Mouse (Mus musculus) midbrain, embryonic 10.5 days (tissue): Measurements from ENCODE around the gene Tbx5. TPM values are rescaled to one million over a fixed set of nuclear protein-coding genes. Genes with fewer than 3 reads are reported as not detected.
"Not testable (repeated sequence)": the region's sequence is repeated elsewhere in the genome, so short reads cannot be mapped to it uniquely, and the experiment has no call there.

Source experiments
- DNase-seq: peaks from one replicate; pipeline ENCODE4 v3.0.0-alpha.2; 2017; ENCODE audit warnings: low spot score
- H3K27ac ChIP-seq: fragments of 300-500 bp; sonication (generic); replicated peaks from 2 replicates; pipeline ENCODE4 v1.5.1; 2016; ENCODE audit warnings: mild to moderate bottlenecking
- H3K27me3 ChIP-seq: fragments of 300-500 bp; sonication (generic); 2 replicates; pipeline ENCODE4 v1.6.1; 2016; ENCODE audit warnings: low read depth, mild to moderate bottlenecking; ENCODE audit not compliant: poor library complexity, severe bottlenecking
- H3K36me3 ChIP-seq: fragments of 300-500 bp; sonication (generic); 2 replicates; pipeline ENCODE4 v1.6.1; 2016; ENCODE audit warnings: mild to moderate bottlenecking, moderate library complexity
- H3K4me1 ChIP-seq: fragments of 300-500 bp; sonication (generic); 2 replicates; pipeline ENCODE4 v1.6.1; 2016
- H3K4me3 ChIP-seq: fragments of 300-500 bp; sonication (generic); 2 replicates; pipeline ENCODE4 v1.5.1; 2016; ENCODE audit warnings: mild to moderate bottlenecking, moderate library complexity
- H3K9me3 ChIP-seq: fragments of 300-500 bp; sonication (generic); replicated peaks from 2 replicates; pipeline ENCODE4 v1.6.1; 2016; ENCODE audit warnings: mild to moderate bottlenecking
- WGBS: fragments of 180-500 bp; shearing (Covaris S2); methylation state at CpG from one replicate; pipeline ENCODE4 v1.1.7; 2016; 5-methylcytosine and 5-hydroxymethylcytosine counted together
- polyA plus RNA-seq: library from polyadenylated mRNA; unstranded; fragments of >200 nt; fragmentation: Nextera tagmentation; extraction: Ambion mirVana; gene quantifications from 2 replicates; pipeline ENCODE4 v1.2.1, GENCODE M21; 2016

Gene Tbx5
- polyA plus RNA-seq, 1 experiment from 2014 or later: 0.20 TPM

GRCm38 (mm10) chr5:119875421-119875820, 43.0 kb downstream of the Tbx5 start:
- no peaks in the 10 kb centered on the region for H3K9me3 ChIP-seq

GRCm38 (mm10) chr5:119877185-119877584, 44.7 kb downstream of the Tbx5 start:
- Histone ChIP-seq H3K9me3 (no peaks in the 10 kb centered on the region), H3K27me3 (no peaks in the 10 kb centered on the region), H3K4me3 (no peak overlapping the region), H3K4me1 (no peaks in the 10 kb centered on the region), H3K36me3 (no peaks in the 10 kb centered on the region), H3K27ac (no peak overlapping the region)
- no peak for DNase-seq
- 84% methylated on average over 6 of the region's 6 CpGs for WGBS

More at GRCm38 (mm10) chr5:119875421-119875820, 43.0 kb downstream of the Tbx5 start:
- Histone ChIP-seq H3K36me3 (no peaks in the 10 kb centered on the region), H3K27me3 (no peaks in the 10 kb centered on the region), H3K4me3 (no peak overlapping the region), H3K27ac (no peak overlapping the region), H3K4me1 (no peaks in the 10 kb centered on the region)
- WGBS: 53% methylated on average over 2 of the region's 2 CpGs
- no peak for DNase-seq

DNA sequence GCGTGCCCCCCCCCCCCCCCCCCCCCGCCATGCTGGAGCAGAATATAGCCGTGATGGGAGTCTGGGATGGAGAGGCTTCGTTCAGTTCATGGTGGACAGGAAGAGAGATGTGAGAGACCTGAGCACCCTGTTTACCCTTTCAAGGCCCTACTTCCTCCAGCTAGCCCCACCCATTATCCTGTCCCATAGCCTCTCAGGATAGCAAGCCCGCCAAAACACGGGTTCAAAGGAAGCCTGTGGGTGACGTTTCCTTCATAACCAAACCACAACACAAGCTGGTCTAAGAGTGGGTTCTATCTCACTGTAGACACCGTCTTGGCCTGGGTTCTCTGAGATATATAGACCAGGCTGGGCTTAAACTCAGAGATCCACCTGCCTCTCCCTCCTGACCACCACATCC, 53.1 kb downstream of the Tbx5 start:
- Histone ChIP-seq H3K4me3 (no peak overlapping the region), H3K9me3 (no peaks in the 10 kb centered on the region), H3K36me3 (no peaks in the 10 kb centered on the region), H3K4me1 (peaks cover 12% of the 10 kb centered on the region), H3K27ac (no peak overlapping the region), H3K27me3 (no peaks in the 10 kb centered on the region)
- WGBS: 92% methylated on average over 6 of the region's 8 CpGs
- DNase-seq: no peak

GRCm38 (mm10) chr5:119887381-119887780, 54.9 kb downstream of the Tbx5 start:
- no peaks in the 10 kb centered on the region for H3K9me3 ChIP-seq
- 89% methylated on average over 8 of the region's 8 CpGs for WGBS
- no peaks in the 10 kb centered on the region for H3K36me3 ChIP-seq
- peaks cover 25% of the 10 kb centered on the region for H3K4me1 ChIP-seq
- no peak overlapping the region for H3K4me3 ChIP-seq
- no peak for DNase-seq
- no peaks in the 10 kb centered on the region for H3K27me3 ChIP-seq
- no peak overlapping the region for H3K27ac ChIP-seq

DNA sequence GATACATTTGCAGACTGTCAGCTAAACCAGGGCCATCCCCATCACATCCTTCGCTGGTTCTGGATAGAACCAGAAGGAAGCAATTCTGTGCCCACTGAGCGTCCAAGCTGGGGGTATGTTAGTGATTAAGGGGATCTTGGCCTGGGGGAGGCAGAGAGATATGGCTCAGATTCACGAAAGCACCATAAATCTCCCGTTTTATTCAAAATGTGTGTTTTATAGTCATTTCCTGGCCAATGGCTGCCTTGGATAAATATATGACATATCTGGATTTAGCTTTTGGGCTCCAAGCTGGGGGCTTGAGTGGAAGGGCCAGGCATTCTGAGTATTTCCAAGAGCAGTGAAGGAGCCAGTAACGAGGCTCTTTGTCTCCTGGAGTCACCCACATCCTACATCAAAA, 59.5 kb downstream of the Tbx5 start:
- no peaks in the 10 kb centered on the region for H3K27me3 ChIP-seq
- no peak overlapping the region for H3K27ac ChIP-seq
- no peaks in the 10 kb centered on the region for H3K36me3 ChIP-seq
- no peak overlapping the region for H3K4me3 ChIP-seq
- no peak for DNase-seq
- peaks cover 30% of the 10 kb centered on the region for H3K4me1 ChIP-seq
- 59% methylated on average over 5 of the region's 5 CpGs for WGBS
- no peaks in the 10 kb centered on the region for H3K9me3 ChIP-seq

DNA sequence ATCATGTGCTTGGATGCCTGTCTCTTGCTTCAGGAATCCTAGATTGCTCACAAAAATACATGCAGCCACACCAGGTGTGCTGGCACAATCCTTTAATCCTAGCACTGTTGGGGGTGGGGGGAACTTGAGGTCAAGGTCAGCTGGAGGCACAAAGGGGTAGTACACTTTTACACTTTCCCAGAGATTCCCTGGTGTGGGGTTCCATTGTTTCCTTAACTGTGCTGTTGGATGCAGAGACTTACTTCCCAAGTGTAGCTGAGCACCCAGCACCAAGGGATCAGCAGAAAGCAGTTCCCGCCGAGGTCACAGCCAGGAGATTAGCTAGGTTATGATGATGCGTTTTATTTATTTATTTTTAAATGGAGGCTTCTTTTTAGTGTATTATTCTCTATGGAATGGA, 60.6 kb downstream of the Tbx5 start:
- no peak overlapping the region for H3K27ac ChIP-seq
- no peak for DNase-seq
- no peaks in the 10 kb centered on the region for H3K27me3 ChIP-seq
- H3K4me3 ChIP-seq: no peak overlapping the region
- 80% methylated on average over 3 of the region's 3 CpGs for WGBS
- H3K36me3 ChIP-seq: no peaks in the 10 kb centered on the region
- no peaks in the 10 kb centered on the region for H3K9me3 ChIP-seq
- H3K4me1 ChIP-seq: peaks cover 28% of the 10 kb centered on the region

- H3K4me1 ChIP-seq: peaks cover 13% of the 10 kb centered on the region
- WGBS: 84% methylated on average over 3 of the region's 3 CpGs
- no peaks in the 10 kb centered on the region for H3K36me3 ChIP-seq
- H3K4me3 ChIP-seq: no peak overlapping the region
- no peaks in the 10 kb centered on the region for H3K9me3 ChIP-seq
- no peak for DNase-seq
- H3K27me3 ChIP-seq: no peaks in the 10 kb centered on the region
- no peak overlapping the region for H3K27ac ChIP-seq
These were observed 64.1 kb downstream of the Tbx5 start for GRCm38 (mm10) chr5:119896605-119897004.

DNA sequence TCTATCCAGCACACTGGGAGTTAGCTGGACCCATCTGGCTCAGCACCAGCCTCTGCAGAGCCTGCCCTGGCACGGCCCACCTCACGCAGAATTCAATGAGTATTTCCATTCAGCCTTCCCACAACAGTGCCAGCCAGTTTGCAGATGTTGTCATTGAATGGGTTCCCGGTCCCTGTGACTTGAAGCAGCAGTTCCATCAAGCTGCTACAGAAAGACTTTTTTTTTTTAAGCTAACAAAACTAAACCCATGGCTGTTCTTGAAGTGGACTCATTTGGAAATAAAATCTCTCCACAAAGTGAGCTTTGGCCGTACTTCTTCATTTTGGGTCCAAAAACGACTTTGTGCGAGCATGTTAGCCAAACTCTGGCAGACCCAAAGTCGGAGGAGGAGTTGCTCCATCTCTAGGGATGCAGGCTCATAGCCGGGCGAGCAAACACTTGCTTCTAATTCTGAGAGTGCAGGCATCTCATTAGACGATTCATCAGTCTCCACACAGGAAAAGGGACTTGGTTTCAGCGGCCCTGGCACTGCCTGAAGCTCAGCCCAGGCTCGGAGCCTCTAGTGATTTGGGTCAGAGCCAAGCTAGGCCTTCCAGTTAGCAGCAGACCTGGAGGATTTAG, 84.2 kb downstream of the Tbx5 start:
- H3K4me1 ChIP-seq: no peaks in the 10 kb centered on the region
- 83% methylated on average over 12 of the region's 12 CpGs for WGBS
- H3K4me3 ChIP-seq: no peak overlapping the region
- no peak for DNase-seq
- no peaks in the 10 kb centered on the region for H3K27me3 ChIP-seq
- H3K36me3 ChIP-seq: no peaks in the 10 kb centered on the region
- 0 out of 2 replicates have a peak, but pooled peaks cover 4% of the 10 kb centered on the region for H3K9me3 ChIP-seq
- H3K27ac ChIP-seq: no peak overlapping the region

DNA sequence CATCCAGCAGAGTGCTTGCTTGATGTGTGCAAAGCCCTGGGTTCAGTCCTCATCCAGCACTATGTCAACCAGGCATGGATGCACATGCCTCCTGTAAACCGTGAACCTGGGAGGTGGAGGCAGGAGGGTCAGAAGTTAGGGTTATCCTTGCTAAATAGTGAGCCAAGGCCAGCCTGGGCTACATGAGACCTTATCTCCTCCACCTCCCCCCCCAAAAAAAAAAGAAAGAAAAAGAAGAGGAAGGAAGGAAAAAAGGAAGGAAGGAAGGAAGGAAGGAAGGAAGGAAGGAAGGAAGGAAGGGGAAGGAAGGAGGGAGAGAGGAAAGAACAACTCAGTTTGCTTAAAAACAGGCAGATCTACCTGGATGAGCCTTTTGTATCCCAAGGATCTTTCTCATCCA, 85.9 kb downstream of the Tbx5 start:
- H3K9me3 ChIP-seq, DNase-seq, H3K27me3 ChIP-seq, H3K4me3 ChIP-seq, H3K4me1 ChIP-seq, H3K36me3 ChIP-seq, H3K27ac ChIP-seq: not testable (repeated sequence)
- WGBS: 96% methylated on average over 1 of the region's 1 CpGs

GRCm38 (mm10) chr5:119920941-119921340, 88.5 kb downstream of the Tbx5 start:
- no peaks in the 10 kb centered on the region for H3K36me3 ChIP-seq
- no peaks in the 10 kb centered on the region for H3K27me3 ChIP-seq
- H3K4me1 ChIP-seq: peaks cover 8% of the 10 kb centered on the region
- no peak overlapping the region for H3K27ac ChIP-seq
- DNase-seq: no peak
- WGBS: 68% methylated on average over 10 of the region's 10 CpGs
- 0 out of 2 replicates have a peak, but pooled peaks cover 4% of the 10 kb centered on the region for H3K9me3 ChIP-seq
- no peak overlapping the region for H3K4me3 ChIP-seq

- no peak overlapping the region for H3K4me3 ChIP-seq
- WGBS: 63% methylated on average over 11 of the region's 11 CpGs
- DNase-seq: no peak
- peaks cover 8% of the 10 kb centered on the region for H3K4me1 ChIP-seq
- 0 out of 2 replicates have a peak, but pooled peaks cover 4% of the 10 kb centered on the region for H3K9me3 ChIP-seq
- H3K36me3 ChIP-seq: no peaks in the 10 kb centered on the region
- no peaks in the 10 kb centered on the region for H3K27me3 ChIP-seq
- H3K27ac ChIP-seq: no peak overlapping the region
These were observed 89.8 kb downstream of the Tbx5 start for GRCm38 (mm10) chr5:119922229-119922628.
